Mouse (Mus musculus): Measurements from ENCODE around the gene Gramd1b. TPM values are rescaled to one million over a fixed set of nuclear protein-coding genes. Genes with fewer than 3 reads are reported as not detected.
"Not testable (repeated sequence)": the region's sequence is repeated elsewhere in the genome, so short reads cannot be mapped to it uniquely, and the experiment has no call there.

Gene Gramd1b
- polyA plus RNA-seq, 1 experiment from 2014 or later: 2.7 TPM

DNA sequence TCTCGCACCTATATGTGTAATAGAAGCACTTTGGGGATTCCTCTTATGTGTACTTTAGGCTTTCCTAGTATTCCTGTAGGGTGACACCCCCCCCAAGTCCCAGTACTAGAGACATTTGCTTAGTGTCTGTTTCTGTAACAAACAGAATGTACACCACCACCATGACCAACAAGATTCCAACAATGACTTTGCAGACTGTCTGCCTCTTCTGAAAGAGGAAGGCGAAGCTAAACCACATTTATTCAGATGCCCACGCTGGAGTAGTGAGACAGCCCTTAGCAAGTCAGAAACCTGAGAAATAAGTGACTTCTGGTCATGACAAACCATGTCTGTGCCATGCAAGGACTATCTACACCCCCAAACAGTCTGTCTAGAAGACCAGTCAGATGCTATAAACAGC lies 11.9 kb downstream of the Gramd1b start:
- H3K9me3 ChIP-seq (ENCODE audit: low read depth, low read length): no peaks in the 10 kb centered on the region
- ATAC-seq (ENCODE audit: insufficient read depth) (no peak), DNase-seq (no peak)
- no peak overlapping the region for H3K9ac ChIP-seq
- H3K27me3 ChIP-seq (ENCODE audit: insufficient read depth, low read length): no peaks in the 10 kb centered on the region
- H3K27ac ChIP-seq (ENCODE audit: low read depth): no peak overlapping the region
- no peak for TF ChIP-seq CTCF (IDR thresholded peaks at IDR 0.05; ENCODE audit: low read depth)
- WGBS: 74% methylated on average over 3 of the region's 3 CpGs
- H3K36me3 ChIP-seq (ENCODE audit: insufficient read depth): no peaks in the 10 kb centered on the region
- no peak overlapping the region for H3K4me2 ChIP-seq
- H3K4me1 ChIP-seq (ENCODE audit: insufficient read depth): no peaks in the 10 kb centered on the region
- H3K4me3 ChIP-seq (ENCODE audit: low read depth, low read length): no peak overlapping the region

DNA sequence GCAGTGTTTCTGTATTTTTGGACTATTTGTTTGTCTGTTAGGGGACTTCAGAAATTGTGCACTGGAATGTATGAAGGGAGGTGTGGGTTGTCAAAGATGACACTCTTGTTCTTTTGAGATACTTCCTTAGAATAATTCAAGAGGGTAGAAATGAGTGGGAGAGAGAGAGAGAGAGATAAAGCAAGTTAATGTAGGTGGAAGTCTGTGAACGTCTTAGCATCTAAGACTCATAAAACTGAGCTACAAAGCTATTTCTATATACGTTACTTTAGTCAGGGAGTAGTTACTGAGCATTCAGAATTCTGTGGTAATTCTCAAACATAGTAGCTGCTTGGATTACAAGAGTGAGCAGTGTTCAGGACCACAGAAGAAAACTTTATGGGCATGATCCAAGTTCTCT lies 19.2 kb downstream of the Gramd1b start:
- Histone ChIP-seq H3K27ac (ENCODE audit: low read depth) (no peak overlapping the region), H3K4me3 (ENCODE audit: low read depth, low read length) (no peak overlapping the region), H3K4me1 (ENCODE audit: insufficient read depth) (no peaks in the 10 kb centered on the region), H3K4me2 (no peak overlapping the region), H3K27me3 (ENCODE audit: insufficient read depth, low read length) (no peaks in the 10 kb centered on the region), H3K9me3 (ENCODE audit: low read depth, low read length) (no peaks in the 10 kb centered on the region), H3K36me3 (ENCODE audit: insufficient read depth) (no peaks in the 10 kb centered on the region), H3K9ac (no peak overlapping the region)
- 65% methylated on average over 2 of the region's 2 CpGs for WGBS
- TF ChIP-seq CTCF (IDR thresholded peaks at IDR 0.05; ENCODE audit: low read depth): no peak
- no peak for DNase-seq
- ATAC-seq (ENCODE audit: insufficient read depth): no peak

GRCm38 (mm10) chr9:40509479-40509878 lies 21.7 kb downstream of the Gramd1b start:
- no peak overlapping the region for H3K4me2 ChIP-seq
- H3K9ac ChIP-seq: no peak overlapping the region
- no peak overlapping the region for H3K27ac ChIP-seq (ENCODE audit: low read depth)
- no peak overlapping the region for H3K4me3 ChIP-seq (ENCODE audit: low read depth, low read length)
- H3K36me3 ChIP-seq (ENCODE audit: insufficient read depth): no peaks in the 10 kb centered on the region
- H3K27me3 ChIP-seq (ENCODE audit: insufficient read depth, low read length): no peaks in the 10 kb centered on the region
- DNase-seq (no peak), ATAC-seq (ENCODE audit: insufficient read depth) (no peak)
- H3K9me3 ChIP-seq (ENCODE audit: low read depth, low read length): no peaks in the 10 kb centered on the region
- whole genome bisulfite sequencing: 56% methylated on average over 6 of the region's 6 CpGs
- H3K4me1 ChIP-seq (ENCODE audit: insufficient read depth): no peaks in the 10 kb centered on the region
- no peak for TF ChIP-seq CTCF (IDR thresholded peaks at IDR 0.05; ENCODE audit: low read depth)

DNA sequence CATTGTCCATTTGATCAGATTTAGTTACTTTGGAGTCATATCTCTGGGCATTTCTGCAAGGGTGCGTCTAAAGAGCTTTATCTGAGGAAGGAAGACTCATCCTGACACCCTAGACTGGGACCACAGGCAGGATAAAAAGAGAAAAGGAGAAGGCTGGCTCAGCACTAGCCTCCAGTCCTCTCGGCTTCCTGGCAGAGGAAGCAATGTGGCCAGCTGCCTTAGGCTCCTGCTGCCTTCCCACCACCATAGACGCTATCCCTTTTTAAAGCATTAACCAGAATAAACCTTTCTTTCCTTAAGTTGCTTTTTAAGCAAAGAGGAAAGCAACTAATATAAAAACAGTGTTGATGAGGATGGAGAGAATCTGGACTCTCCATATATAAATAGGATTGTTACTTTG lies 24.6 kb downstream of the Gramd1b start:
- H3K36me3 ChIP-seq (ENCODE audit: insufficient read depth): no peaks in the 10 kb centered on the region
- WGBS: 63% methylated on average over 3 of the region's 3 CpGs
- no peak overlapping the region for H3K4me2 ChIP-seq
- ATAC-seq (ENCODE audit: insufficient read depth): no peak
- no peak for DNase-seq
- TF ChIP-seq CTCF (IDR thresholded peaks at IDR 0.05; ENCODE audit: low read depth): no peak
- no peak overlapping the region for H3K27ac ChIP-seq (ENCODE audit: low read depth)
- H3K9ac ChIP-seq: no peak overlapping the region
- H3K4me3 ChIP-seq (ENCODE audit: low read depth, low read length): no peak overlapping the region
- no peaks in the 10 kb centered on the region for H3K27me3 ChIP-seq (ENCODE audit: insufficient read depth, low read length)
- no peaks in the 10 kb centered on the region for H3K9me3 ChIP-seq (ENCODE audit: low read depth, low read length)
- no peaks in the 10 kb centered on the region for H3K4me1 ChIP-seq (ENCODE audit: insufficient read depth)

DNA sequence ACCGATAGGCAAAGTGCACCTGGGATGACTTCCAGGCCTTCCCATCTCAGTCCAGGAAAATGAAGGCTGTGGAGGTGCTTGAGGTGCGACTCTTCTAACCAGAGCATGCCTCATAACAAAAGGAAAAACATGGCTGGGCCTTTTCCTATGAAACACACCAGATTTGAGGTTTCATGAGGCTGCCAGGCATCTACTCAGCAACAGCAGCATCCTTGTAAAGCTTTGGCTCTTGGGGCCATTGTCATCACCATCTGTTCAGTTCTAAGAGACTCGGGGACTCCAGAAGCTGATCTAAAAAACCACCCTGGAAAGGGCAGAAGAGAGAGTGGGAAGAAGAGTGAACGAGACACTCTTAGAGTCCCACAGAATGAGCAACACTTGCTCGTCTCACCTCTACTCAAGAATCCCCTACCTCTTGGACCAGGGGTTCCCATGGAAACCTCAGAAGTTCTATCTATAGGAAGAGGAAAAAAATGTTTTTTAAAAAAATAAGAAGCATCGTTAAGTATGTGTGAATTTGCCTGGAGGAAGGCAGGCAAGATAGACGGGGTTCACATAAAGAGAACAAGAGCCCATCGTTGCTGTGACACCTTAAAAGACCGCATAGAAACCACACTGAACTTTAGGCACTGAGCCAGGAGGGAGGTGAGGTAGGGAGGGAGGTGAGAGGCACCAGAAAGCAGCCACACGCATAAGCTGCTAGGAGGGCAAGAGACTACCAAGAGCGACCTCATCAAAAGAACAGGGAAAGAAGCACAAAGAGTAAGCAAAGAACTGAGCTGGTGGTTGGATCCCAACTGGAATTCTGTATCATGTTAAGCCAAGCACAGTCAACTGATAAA lies 25.5 kb downstream of the Gramd1b start:
- H3K4me1 ChIP-seq (ENCODE audit: insufficient read depth): no peaks in the 10 kb centered on the region
- ATAC-seq (ENCODE audit: insufficient read depth) (no peak), DNase-seq (no peak)
- no peaks in the 10 kb centered on the region for H3K9me3 ChIP-seq (ENCODE audit: low read depth, low read length)
- no peak overlapping the region for H3K4me3 ChIP-seq (ENCODE audit: low read depth, low read length)
- no peaks in the 10 kb centered on the region for H3K27me3 ChIP-seq (ENCODE audit: insufficient read depth, low read length)
- H3K27ac ChIP-seq (ENCODE audit: low read depth): no peak overlapping the region
- no peak overlapping the region for H3K9ac ChIP-seq
- 62% methylated on average over 11 of the region's 11 CpGs for WGBS
- H3K4me2 ChIP-seq: no peak overlapping the region
- no peak for TF ChIP-seq CTCF (IDR thresholded peaks at IDR 0.05; ENCODE audit: low read depth)
- no peaks in the 10 kb centered on the region for H3K36me3 ChIP-seq (ENCODE audit: insufficient read depth)

- no peaks in the 10 kb centered on the region for H3K27me3 ChIP-seq (ENCODE audit: insufficient read depth, low read length)
- no peaks in the 10 kb centered on the region for H3K36me3 ChIP-seq (ENCODE audit: insufficient read depth)
- no peak overlapping the region for H3K9ac ChIP-seq
- no peak for TF ChIP-seq CTCF (IDR thresholded peaks at IDR 0.05; ENCODE audit: low read depth)
- H3K4me2 ChIP-seq: no peak overlapping the region
- no peaks in the 10 kb centered on the region for H3K9me3 ChIP-seq (ENCODE audit: low read depth, low read length)
- no peak for DNase-seq
- no peak overlapping the region for H3K27ac ChIP-seq (ENCODE audit: low read depth)
- no peak overlapping the region for H3K4me3 ChIP-seq (ENCODE audit: low read depth, low read length)
- no peaks in the 10 kb centered on the region for H3K4me1 ChIP-seq (ENCODE audit: insufficient read depth)
- ATAC-seq (ENCODE audit: insufficient read depth): no peak
- WGBS: 81% methylated on average over 5 of the region's 5 CpGs
Measured at GRCm38 (mm10) chr9:40504886-40505285, 26.3 kb downstream of the Gramd1b start.

DNA sequence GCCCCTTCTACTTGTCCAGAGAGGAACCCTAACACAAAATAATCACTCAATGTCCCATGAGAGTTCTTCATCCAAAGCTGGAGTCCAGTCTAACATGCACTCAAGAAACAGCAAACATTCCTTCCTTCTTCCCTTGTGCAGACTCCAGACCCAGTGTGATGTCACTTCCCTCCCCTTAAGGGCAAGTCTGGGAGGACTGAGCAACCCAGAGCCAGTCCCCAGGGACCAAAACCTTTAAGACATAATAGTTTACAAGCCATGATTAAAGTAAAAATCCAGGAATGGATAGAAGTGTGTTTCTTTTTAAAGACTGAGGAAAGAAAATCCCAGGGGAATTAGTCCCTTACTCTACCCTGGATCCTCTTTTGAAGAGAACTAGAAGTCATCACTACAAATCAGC lies 30.5 kb downstream of the Gramd1b start:
- Histone ChIP-seq H3K9me3 (ENCODE audit: low read depth, low read length) (no peaks in the 10 kb centered on the region), H3K27ac (ENCODE audit: low read depth) (no peak overlapping the region), H3K36me3 (ENCODE audit: insufficient read depth) (no peaks in the 10 kb centered on the region), H3K4me3 (ENCODE audit: low read depth, low read length) (no peak overlapping the region), H3K4me1 (ENCODE audit: insufficient read depth) (no peaks in the 10 kb centered on the region), H3K27me3 (ENCODE audit: insufficient read depth, low read length) (no peaks in the 10 kb centered on the region), H3K4me2 (no peak overlapping the region), H3K9ac (no peak overlapping the region)
- no peak for ATAC-seq (ENCODE audit: insufficient read depth)
- no peak for DNase-seq
- TF ChIP-seq CTCF (IDR thresholded peaks at IDR 0.05; ENCODE audit: low read depth): no peak

DNA sequence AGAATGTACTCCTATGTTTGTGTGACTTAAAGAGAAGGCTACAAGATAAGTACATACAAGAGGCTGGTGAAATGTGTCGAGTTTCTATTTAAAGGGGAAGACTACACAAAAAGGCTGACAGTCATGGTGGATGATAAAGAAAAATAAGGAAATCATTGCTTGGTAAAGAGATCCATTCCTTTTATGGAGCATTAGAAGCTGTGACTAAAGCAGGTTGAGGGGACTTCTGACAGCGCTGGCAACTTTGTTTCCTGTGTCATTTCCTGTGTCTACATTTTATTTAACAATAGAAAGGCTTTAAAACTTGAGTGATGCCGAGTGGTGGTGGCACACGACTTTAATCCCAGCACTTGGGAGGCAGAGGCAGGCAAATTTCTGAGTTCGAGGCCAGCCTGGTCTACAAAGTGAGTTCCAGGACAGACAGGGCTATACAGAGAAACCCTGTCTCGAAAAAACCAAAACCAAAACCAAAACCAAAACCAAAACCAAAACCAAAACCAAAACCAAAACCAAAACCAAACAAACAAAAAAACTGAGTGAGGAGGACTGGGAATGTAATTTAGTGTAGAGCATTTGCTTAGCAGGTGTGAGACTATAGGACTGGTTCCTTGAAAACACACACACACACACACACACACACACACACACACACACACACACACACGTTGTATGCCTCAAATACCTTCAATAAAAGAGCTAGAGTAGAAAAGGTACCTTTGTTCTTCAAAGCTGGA lies 48.7 kb downstream of the Gramd1b start:
- ATAC-seq (ENCODE audit: insufficient read depth); DNase-seq; H3K36me3 ChIP-seq (ENCODE audit: insufficient read depth); H3K4me2 ChIP-seq; H3K4me3 ChIP-seq (ENCODE audit: low read depth, low read length); H3K9ac ChIP-seq; H3K9me3 ChIP-seq (ENCODE audit: low read depth, low read length); H3K27ac ChIP-seq (ENCODE audit: low read depth); H3K27me3 ChIP-seq (ENCODE audit: insufficient read depth, low read length); H3K4me1 ChIP-seq (ENCODE audit: insufficient read depth): not testable (repeated sequence)
- 65% methylated on average over 7 of the region's 7 CpGs for WGBS
